Mouse (Mus musculus) testis, adult 2 months (tissue): ENCODE measurements around the gene Gpr146.

Experiments
- CTCF ChIP-seq: fragments of 200-500 bp; IDR thresholded peaks from 2 replicates; pipeline ENCODE4 v1.5.1; 2012; ENCODE audit warnings: low read depth, mild to moderate bottlenecking, inconsistent platforms, low read length, moderate library complexity; ENCODE audit not compliant: control insufficient read depth, insufficient read depth, insufficient replicate concordance
- POLR2A ChIP-seq: fragments of 200-500 bp; IDR thresholded peaks from 2 replicates; pipeline ENCODE4 v1.6.1; 2012; ENCODE audit warnings: low read depth, mild to moderate bottlenecking, inconsistent platforms, low read length, moderate library complexity; ENCODE audit not compliant: control insufficient read depth

DNA sequence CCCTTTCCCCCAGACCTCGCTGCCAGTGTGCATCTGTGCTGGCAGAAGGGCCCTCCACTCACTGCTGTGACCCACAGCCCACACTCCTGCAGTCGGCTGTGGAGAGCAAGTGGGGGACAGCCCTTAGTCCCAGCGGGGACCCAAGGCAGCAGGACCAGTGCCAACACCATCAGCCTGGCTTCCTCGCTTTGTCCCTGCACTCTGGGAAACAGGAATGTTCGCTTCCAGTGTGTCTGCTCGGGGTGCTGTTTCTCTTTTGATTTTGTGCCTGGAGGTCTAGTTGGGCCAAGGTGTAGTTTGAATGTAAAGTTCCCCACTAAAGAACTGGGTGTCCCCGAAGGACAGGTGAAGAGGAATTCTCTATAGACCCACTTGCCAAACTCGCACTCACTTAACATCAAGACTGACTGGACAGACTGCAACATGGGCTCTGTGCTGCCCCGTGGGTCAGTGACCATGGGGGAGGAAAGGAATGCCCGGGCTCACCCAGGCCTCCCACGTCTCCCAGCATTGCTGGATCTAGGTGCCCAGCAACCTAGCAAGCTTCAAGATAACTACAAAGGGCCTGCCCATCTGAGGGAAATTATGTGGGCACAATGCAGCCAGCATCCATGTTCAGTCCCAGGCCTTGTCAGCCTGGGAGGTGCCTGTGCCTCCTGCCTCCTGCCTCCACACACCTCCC lies 14.0 kb downstream of the Gpr146 start:
- TF ChIP-seq CTCF, result no peak
- no peak for TF ChIP-seq POLR2A
